Mouse (Mus musculus) limb, embryonic 14.5 days (tissue): ENCODE data around the gene Cep295nl. TPM values are rescaled to one million over a fixed set of nuclear protein-coding genes. Genes with fewer than 3 reads are reported as not detected.
"Not testable (repeated sequence)": the region's sequence is repeated elsewhere in the genome, so short reads cannot be mapped to it uniquely, and the experiment has no call there.

Source experiments
- ATAC-seq: fragments of 200-750 bp; cut with Nextera tagmentation; 2 replicates; pipeline ENCODE4 v1.8.0; 2017; ENCODE audit warnings: low read depth, moderate number of reproducible peaks, moderate TSS enrichment; ENCODE audit not compliant: low FRiP score
- DNase-seq: peaks from one replicate; pipeline ENCODE4 v3.0.0-alpha.2; 2015; ENCODE audit warnings: low spot score
- H3K27ac ChIP-seq: fragments of 300-500 bp; sonication (generic); replicated peaks from 2 replicates; pipeline ENCODE4 v1.5.1; 2014; ENCODE audit warnings: low read depth, mild to moderate bottlenecking, low read length, moderate library complexity, mixed read lengths
- H3K27me3 ChIP-seq: fragments of 300-500 bp; sonication (generic); 2 replicates; pipeline ENCODE4 v1.6.1; 2014; ENCODE audit warnings: low read length, mixed read lengths; ENCODE audit not compliant: control insufficient read depth, insufficient read depth
- H3K36me3 ChIP-seq: fragments of 300-500 bp; sonication (generic); 2 replicates; pipeline ENCODE4 v1.6.1; 2014; ENCODE audit warnings: mild to moderate bottlenecking, low read length, moderate library complexity, mixed read lengths; ENCODE audit not compliant: control insufficient read depth, insufficient read depth
- H3K4me1 ChIP-seq: fragments of 300-500 bp; sonication (generic); 2 replicates; pipeline ENCODE4 v1.6.1; 2014; ENCODE audit warnings: antibody characterized with exemption, low read length, mixed read lengths; ENCODE audit not compliant: control insufficient read depth, insufficient read depth
- H3K4me2 ChIP-seq: fragments of 300-500 bp; sonication (generic); replicated peaks from 2 replicates; pipeline ENCODE4 v1.6.1; 2014; ENCODE audit warnings: low read depth, mild to moderate bottlenecking, low read length, moderate library complexity; ENCODE audit not compliant: severe bottlenecking
- H3K4me3 ChIP-seq: fragments of 300-500 bp; sonication (generic); replicated peaks from 2 replicates; pipeline ENCODE4 v1.5.1; 2014; ENCODE audit warnings: low read length
- H3K9ac ChIP-seq: fragments of 300-500 bp; sonication (generic); 2 replicates; pipeline ENCODE4 v1.6.1; 2014; ENCODE audit warnings: mild to moderate bottlenecking, low read depth, low read length, moderate library complexity; ENCODE audit not compliant: severe bottlenecking
- H3K9me3 ChIP-seq: fragments of 300-500 bp; sonication (generic); 2 replicates; pipeline ENCODE4 v1.6.1; 2016; ENCODE audit warnings: low read length; ENCODE audit not compliant: control insufficient read depth
- POLR2A ChIP-seq: fragments of 200-500 bp; IDR thresholded peaks from 2 replicates; pipeline ENCODE4 v1.8.0; 2012; ENCODE audit warnings: inconsistent platforms, mild to moderate bottlenecking, moderate library complexity, borderline replicate concordance; ENCODE audit not compliant: insufficient read depth, insufficient read length; ENCODE audit errors: extremely low read depth
- WGBS: fragments of 180-500 bp; shearing (Covaris S2); extraction: QIAGEN DNeasy Blood & Tissue Kit; methylation state at CpG from one replicate; pipeline ENCODE4 v1.1.7; 2014; 5-methylcytosine and 5-hydroxymethylcytosine counted together
- polyA plus RNA-seq, 2 experiments: library from polyadenylated mRNA; depleted of rRNA in 1 of 2; stranded (reverse) in 1 of 2; unstranded in 1 of 2; fragments of >200 nt; fragmentation: Nextera tagmentation in 1 of 2; extraction: Ambion mirVana in 1 of 2; gene quantifications; 2 replicates each; pipeline versions ENCODE4 v1.2.1 to v1.2.3; 2012 to 2014

The Cep295nl gene
- polyA plus RNA-seq (2012; rRNA removed) (0.69 and 0.85 TPM in 2 replicates), polyA plus RNA-seq (2014; fragmentation: Nextera tagmentation; extraction: Ambion mirVana) (1.3 and 1.6 TPM in 2 replicates)

GRCm38 (mm10) chr11:118342400-118342981 lies at the start of gene Cep295nl:
Gene Cep295nl (minus strand): TSS chr11:118342500.
- DNase-seq (no peak), ATAC-seq (no peak)
- TF ChIP-seq POLR2A, result no peak
- Histone ChIP-seq H3K36me3 (peaks cover 18% of the 10 kb centered on the region; the same call in 1 of the 2 replicates), H3K4me1 (peaks cover 11% of the 10 kb centered on the region), H3K27ac (no peak within 1 kb of the TSS), H3K4me3 (no peak within 1 kb of the TSS), H3K4me2 (no peak within 1 kb of the TSS), H3K9me3 (no peaks in the 10 kb centered on the region), H3K27me3 (no peaks in the 10 kb centered on the region), H3K9ac (no peak within 1 kb of the TSS)
- 49% methylated on average over 7 of the region's 7 CpGs for WGBS

GRCm38 (mm10) chr11:118387816-118388215 lies 45.5 kb upstream of the Cep295nl start:
- DNase-seq, H3K4me1 ChIP-seq, H3K27me3 ChIP-seq, H3K36me3 ChIP-seq, H3K27ac ChIP-seq, H3K4me2 ChIP-seq, H3K9ac ChIP-seq, H3K9me3 ChIP-seq, ATAC-seq, H3K4me3 ChIP-seq: not testable (repeated sequence)
- WGBS, result 86% methylated on average over 13 of the region's 13 CpGs

- peak; percentile 68 for ATAC-seq
Observed at GRCm38 (mm10) chr11:118379251-118380009, 37.1 kb upstream of the Cep295nl start.

GRCm38 (mm10) chr11:118378656-118379055 lies 36.4 kb upstream of the Cep295nl start:
- TF ChIP-seq POLR2A, result no peak
- Histone ChIP-seq H3K4me3 (no peak overlapping the region), H3K27ac (no peak overlapping the region), H3K36me3 (no peaks in the 10 kb centered on the region), H3K9me3 (no peaks in the 10 kb centered on the region), H3K4me1 (peaks cover 4% of the 10 kb centered on the region; the same call in 1 of the 2 replicates), H3K4me2 (no peak overlapping the region), H3K9ac (no peak overlapping the region), H3K27me3 (no peaks in the 10 kb centered on the region)
- no peak for DNase-seq
- ATAC-seq, result no peak
- WGBS, result 69% methylated on average over 6 of the region's 6 CpGs

More at GRCm38 (mm10) chr11:118379251-118380009, 37.1 kb upstream of the Cep295nl start:
- TF ChIP-seq POLR2A, result no peak
- no peaks in the 10 kb centered on the region for H3K27me3 ChIP-seq
- H3K4me1 ChIP-seq, result peaks cover 4% of the 10 kb centered on the region; the same call in 1 of the 2 replicates
- no peaks in the 10 kb centered on the region for H3K9me3 ChIP-seq
- no peak overlapping the region for H3K27ac ChIP-seq
- 39% methylated on average over 11 of the region's 11 CpGs for WGBS
- no peak overlapping the region for H3K4me2 ChIP-seq
- no peaks in the 10 kb centered on the region for H3K36me3 ChIP-seq
- no peak overlapping the region for H3K4me3 ChIP-seq
- peak; percentile 83 for DNase-seq
- H3K9ac ChIP-seq, result no peak overlapping the region

GRCm38 (mm10) chr11:118376323-118376722 lies 34.0 kb upstream of the Cep295nl start:
- not testable (repeated sequence) for H3K9ac ChIP-seq, H3K4me2 ChIP-seq, H3K27me3 ChIP-seq, H3K4me3 ChIP-seq, ATAC-seq, H3K9me3 ChIP-seq, DNase-seq, H3K36me3 ChIP-seq, H3K27ac ChIP-seq
- peaks cover 22% of the 10 kb centered on the region for H3K4me1 ChIP-seq
